22 mouse cellular contexts compared by ENCODE assay signal in the genomic region with DNA sequence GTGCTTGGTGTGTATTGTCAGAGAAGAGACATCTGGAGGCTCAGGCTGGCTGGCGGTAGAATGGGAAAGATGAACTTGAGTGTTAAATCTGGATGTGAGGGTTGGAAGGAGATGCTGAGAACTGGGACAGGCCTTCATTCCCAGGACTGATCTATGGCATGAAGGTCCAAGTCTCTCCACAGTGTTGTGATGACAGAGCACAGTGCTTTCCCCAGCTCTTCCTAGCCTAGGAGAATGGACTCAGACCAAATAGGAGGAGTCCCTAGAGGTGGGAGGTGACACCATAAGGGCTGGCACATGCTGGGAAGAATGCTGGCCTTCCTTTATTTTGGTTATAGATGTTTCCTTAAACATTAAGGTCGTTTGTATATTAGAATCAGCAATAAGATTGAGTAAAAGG. TPM values are rescaled to one million over a fixed set of nuclear protein-coding genes. Genes with fewer than 3 reads are reported as not detected.
DNase-seq lines count a peak whose midpoint lies in the region; ATAC-seq and TF ChIP-seq lines count a peak whose summit lies in the region.
"Had no signal": no experiment of that assay in that cellular context is flagged by ENCODE, and none has a peak within 500 bp of the region (broad histone marks: within the 10 kb centered on the region; RNA-seq: fewer than 3 reads in every experiment).

No protein-coding gene starts in this region.

- no peaks in the 10 kb centered on the region for H3K9me3 ChIP-seq in heart, embryonic 10.5 days
- no peaks in the 10 kb centered on the region for H3K9me3 ChIP-seq in midbrain, embryonic 11.5 days (ENCODE audit: control insufficient read depth, low read length)
- no peaks in the 10 kb centered on the region for H3K9me3 ChIP-seq in midbrain, embryonic 15.5 days
- no peaks in the 10 kb centered on the region for H3K9me3 ChIP-seq in liver, postnatal 0 days (ENCODE audit: low read length)
- H3K9me3 ChIP-seq: embryonic facial prominence, embryonic 13.5 days; forebrain, embryonic 13.5 days; G1E; hindbrain, embryonic 13.5 days had no signal

- no peak overlapping the region for H3K27ac ChIP-seq in heart, embryonic 10.5 days
- H3K27ac ChIP-seq in kidney, adult 2 months (ENCODE audit: insufficient read depth, low read depth, low read length): peak overlapping the region; percentile 78; the same call in 1 of the 2 replicates
- no peak overlapping the region for H3K27ac ChIP-seq in midbrain, embryonic 11.5 days (ENCODE audit: low read depth, low read length)
- H3K27ac ChIP-seq in midbrain, embryonic 15.5 days: no peak overlapping the region
- H3K27ac ChIP-seq in liver, postnatal 0 days (ENCODE audit: low read depth): peak overlapping the region; percentile 75
- H3K27ac ChIP-seq: embryonic facial prominence, embryonic 13.5 days; forebrain, embryonic 13.5 days; hindbrain, embryonic 13.5 days had no signal

- TF ChIP-seq POLR2A in kidney, adult 2 months (IDR thresholded peaks at IDR 0.05; ENCODE audit: low read depth, low read length): no peak

- no peak overlapping the region for H3K4me2 ChIP-seq in midbrain, embryonic 11.5 days
- no peak overlapping the region for H3K4me2 ChIP-seq in midbrain, embryonic 15.5 days
- H3K4me2 ChIP-seq in liver, postnatal 0 days (ENCODE audit: low read depth, low read length): no peak overlapping the region
- H3K4me2 ChIP-seq: embryonic facial prominence, embryonic 13.5 days; forebrain, embryonic 13.5 days; heart, embryonic 11.5 days; hindbrain, embryonic 13.5 days had no signal

- 79% methylated on average over 2 of the region's 2 CpGs for WGBS in heart, embryonic 10.5 days
- WGBS in kidney, adult 2 months: 79% methylated on average over 2 of the region's 2 CpGs
- 77% methylated on average over 2 of the region's 2 CpGs for WGBS in midbrain, embryonic 11.5 days
- 90% methylated on average over 2 of the region's 2 CpGs for WGBS in midbrain, embryonic 15.5 days
- WGBS in liver, postnatal 0 days (ENCODE audit: insufficient replicate concordance): 80% methylated on average over 2 of the region's 2 CpGs

- no peaks in the 10 kb centered on the region for H3K27me3 ChIP-seq in heart, embryonic 10.5 days (ENCODE audit: insufficient read depth, poor library complexity, severe bottlenecking)
- H3K27me3 ChIP-seq in kidney, adult 2 months (replicated peaks; ENCODE audit: control insufficient read depth, insufficient read depth, low read length): no peaks in the 10 kb centered on the region
- H3K27me3 ChIP-seq in midbrain, embryonic 11.5 days (ENCODE audit: control insufficient read depth, insufficient read depth, low read length): no peaks in the 10 kb centered on the region
- no peaks in the 10 kb centered on the region for H3K27me3 ChIP-seq in midbrain, embryonic 15.5 days (replicated peaks)
- H3K27me3 ChIP-seq in liver, postnatal 0 days (ENCODE audit: insufficient read depth, low read length): no peaks in the 10 kb centered on the region
- H3K27me3 ChIP-seq: embryonic facial prominence, embryonic 13.5 days; forebrain, embryonic 13.5 days; hindbrain, embryonic 13.5 days had no signal

- peaks cover 21% of the 10 kb centered on the region for H3K4me1 ChIP-seq in heart, embryonic 10.5 days
- peaks cover 10% of the 10 kb centered on the region; the same call in 1 of the 2 replicates for H3K4me1 ChIP-seq in kidney, adult 2 months (ENCODE audit: control insufficient read depth, insufficient read depth, low read length)
- no peaks in the 10 kb centered on the region for H3K4me1 ChIP-seq in midbrain, embryonic 11.5 days (ENCODE audit: control insufficient read depth, insufficient read depth, low read length)
- no peaks in the 10 kb centered on the region for H3K4me1 ChIP-seq in midbrain, embryonic 15.5 days
- H3K4me1 ChIP-seq in liver, postnatal 0 days (ENCODE audit: insufficient read depth): peaks cover 24% of the 10 kb centered on the region
- H3K4me1 ChIP-seq: embryonic facial prominence, embryonic 13.5 days; forebrain, embryonic 13.5 days; hindbrain, embryonic 13.5 days had no signal

- TF ChIP-seq EP300 in liver, postnatal 0 days (IDR thresholded peaks at IDR 0.05; ENCODE audit: low read depth): no peak

- DNase-seq in heart, adult 11 months: peak; percentile 78
- DNase-seq in heart, embryonic 10.5 days (ENCODE audit: low spot score): no peak
- DNase-seq in kidney, adult 2 months: no peak
- DNase-seq in kidney, adult 8-10 months: no peak
- DNase-seq in midbrain, embryonic 11.5 days (ENCODE audit: low spot score, missing footprints): peak; percentile 73
- no peak for DNase-seq in liver, postnatal 0 days
- no peak for DNase-seq in spleen, adult 12 weeks (ENCODE audit: low spot score)
- DNase-seq: adrenal gland, postnatal 10 days; B cell, adult 2 months; cerebellum, adult 11-12 months; cerebellum, adult 9-11 months; cerebellum, postnatal 36 days; gastrocnemius, postnatal 36 days; heart, adult 18-20 months had no signal

- no peak overlapping the region for H3K4me3 ChIP-seq in heart, embryonic 10.5 days
- no peak overlapping the region for H3K4me3 ChIP-seq in kidney, adult 2 months (ENCODE audit: insufficient read depth, low read depth, low read length)
- no peak overlapping the region for H3K4me3 ChIP-seq in midbrain, embryonic 11.5 days (ENCODE audit: low read depth, low read length)
- H3K4me3 ChIP-seq in midbrain, embryonic 15.5 days: no peak overlapping the region
- H3K4me3 ChIP-seq in liver, postnatal 0 days (ENCODE audit: low read depth, low read length): no peak overlapping the region
- H3K4me3 ChIP-seq: embryonic facial prominence, embryonic 13.5 days; forebrain, embryonic 13.5 days; hindbrain, embryonic 13.5 days had no signal

- no peak for TF ChIP-seq CTCF in kidney, adult 2 months (conservative IDR thresholded peaks at IDR 0.05; ENCODE audit: insufficient read depth, insufficient read length, low read depth, low read length)
- TF ChIP-seq CTCF in liver, postnatal 0 days (IDR thresholded peaks at IDR 0.05; ENCODE audit: low read depth): no peak

- ATAC-seq in midbrain, embryonic 11.5 days (ENCODE audit: low FRiP score): no peak
- no peak for ATAC-seq in midbrain, embryonic 15.5 days (replicated peaks)
- ATAC-seq in liver, postnatal 0 days: peak; percentile 58
- ATAC-seq: CD4-positive, CD25-positive, alpha-beta regulatory T cell, adult 4 months; forebrain, embryonic 13.5 days; forebrain, postnatal 0 days had no signal

- H3K9ac ChIP-seq in midbrain, embryonic 11.5 days (ENCODE audit: low read length): no peak overlapping the region
- H3K9ac ChIP-seq in midbrain, embryonic 15.5 days: no peak overlapping the region
- H3K9ac ChIP-seq in liver, postnatal 0 days (replicated peaks): no peak overlapping the region
- H3K9ac ChIP-seq: embryonic facial prominence, embryonic 13.5 days; forebrain, embryonic 13.5 days; forebrain, postnatal 0 days; hindbrain, embryonic 13.5 days had no signal

- peaks cover 61% of the 10 kb centered on the region for H3K36me3 ChIP-seq in heart, embryonic 10.5 days
- peaks cover 7% of the 10 kb centered on the region for H3K36me3 ChIP-seq in kidney, adult 2 months (ENCODE audit: control insufficient read depth, insufficient read depth, low read length)
- peaks cover 29% of the 10 kb centered on the region for H3K36me3 ChIP-seq in midbrain, embryonic 11.5 days (ENCODE audit: control insufficient read depth, insufficient read depth, low read length)
- H3K36me3 ChIP-seq in midbrain, embryonic 15.5 days (replicated peaks): peaks cover 43% of the 10 kb centered on the region
- peaks cover 56% of the 10 kb centered on the region for H3K36me3 ChIP-seq in liver, postnatal 0 days (replicated peaks; ENCODE audit: insufficient read depth, low read length)

RNA-seq across cellular contexts. Expression of gene Slc20a1, which starts 13.4 kb away (rescaled TPM):
- 41.6 and 41.8 TPM in 2 replicates for polyA plus RNA-seq in heart, embryonic 10.5 days (2016; fragmentation: Nextera tagmentation; extraction: Ambion mirVana)
- 14.0 and 14.7 TPM in 2 replicates for polyA plus RNA-seq in kidney, adult 2 months (2012; rRNA removed)
- polyA plus RNA-seq in midbrain, embryonic 11.5 days (2014; fragmentation: Nextera tagmentation; extraction: Ambion mirVana): 53.3 and 62.5 TPM in 2 replicates
- polyA plus RNA-seq in midbrain, embryonic 15.5 days (2015; fragmentation: Nextera tagmentation; extraction: Ambion mirVana): 57.4 and 60.4 TPM in 2 replicates
- polyA plus RNA-seq in liver, postnatal 0 days (2015; fragmentation: Nextera tagmentation; extraction: Ambion mirVana): 20.2 and 24.9 TPM in 2 replicates

Comparison
In these comparisons a context has a peak if more than half of its experiments do, and no peak if none do; other contexts are left out.
1. DNase-seq: peak in heart, adult 11 months (single experiment) and midbrain, embryonic 11.5 days (single experiment); none in heart, embryonic 10.5 days (single experiment), kidney, adult 2 months (single experiment), kidney, adult 8-10 months (0 of 2), liver, postnatal 0 days (single experiment) and spleen, adult 12 weeks (single experiment).
2. H3K27ac ChIP-seq: peak in kidney, adult 2 months (single experiment) and liver, postnatal 0 days (single experiment); none in heart, embryonic 10.5 days (single experiment), midbrain, embryonic 11.5 days (single experiment) and midbrain, embryonic 15.5 days (single experiment).